Mouse (Mus musculus): ENCODE measurements around the gene Hnf4a. TPM values are rescaled to one million over a fixed set of nuclear protein-coding genes. Genes with fewer than 3 reads are reported as not detected.

Gene Hnf4a
- polyA plus RNA-seq, 1 experiment from 2014 or later = not detected

- WGBS = 71% methylated on average over 13 of the region's 13 CpGs
- Histone ChIP-seq H3K9ac (replicated peaks) (no peak overlapping the region), H3K27me3 (peaks cover 3% of the 10 kb centered on the region; the same call in 1 of the 2 replicates), H3K9me3 (no peaks in the 10 kb centered on the region), H3K4me2 (replicated peaks) (no peak overlapping the region), H3K36me3 (no peaks in the 10 kb centered on the region), H3K4me1 (replicated peaks) (peaks cover 11% of the 10 kb centered on the region; the same call in 1 of the 2 replicates), H3K4me3 (replicated peaks) (no peak overlapping the region), H3K27ac (no peak overlapping the region)
- ATAC-seq = no peak
Observed at GRCm38 (mm10) chr2:163539321-163540040, 32.9 kb downstream of the Hnf4a start.

- peaks cover 6% of the 10 kb centered on the region; the same call in 1 of the 2 replicates for H3K4me1 ChIP-seq (replicated peaks)
- H3K4me3 ChIP-seq (replicated peaks) = no peak overlapping the region
- 82% methylated on average over 9 of the region's 9 CpGs for WGBS
- H3K27ac ChIP-seq = no peak overlapping the region
- no peaks in the 10 kb centered on the region for H3K9me3 ChIP-seq
- no peak overlapping the region for H3K9ac ChIP-seq (replicated peaks)
- H3K27me3 ChIP-seq = 0 out of 2 replicates have a peak, but pooled peaks cover 3% of the 10 kb centered on the region
- H3K36me3 ChIP-seq = no peaks in the 10 kb centered on the region
- ATAC-seq = no peak
- no peak overlapping the region for H3K4me2 ChIP-seq (replicated peaks)
Observed at GRCm38 (mm10) chr2:163540231-163541117, 33.9 kb downstream of the Hnf4a start.

- peaks cover 2% of the 10 kb centered on the region; the same call in 1 of the 2 replicates for H3K4me1 ChIP-seq (replicated peaks)
- H3K27ac ChIP-seq = no peak overlapping the region
- H3K9ac ChIP-seq (replicated peaks) = no peak overlapping the region
- ATAC-seq = no peak
- H3K27me3 ChIP-seq = no peaks in the 10 kb centered on the region
- no peak overlapping the region for H3K4me3 ChIP-seq (replicated peaks)
- 82% methylated on average over 10 of the region's 10 CpGs for WGBS
- H3K36me3 ChIP-seq = no peaks in the 10 kb centered on the region
- H3K4me2 ChIP-seq (replicated peaks) = no peak overlapping the region
- no peaks in the 10 kb centered on the region for H3K9me3 ChIP-seq
Observed at GRCm38 (mm10) chr2:163541568-163542182, 35.1 kb downstream of the Hnf4a start.

- H3K9ac ChIP-seq (replicated peaks) = no peak overlapping the region
- WGBS = 90% methylated on average over 10 of the region's 10 CpGs
- H3K4me1 ChIP-seq (replicated peaks) = no peaks in the 10 kb centered on the region
- no peaks in the 10 kb centered on the region for H3K36me3 ChIP-seq
- H3K4me2 ChIP-seq (replicated peaks) = no peak overlapping the region
- H3K27ac ChIP-seq = no peak overlapping the region
- no peak overlapping the region for H3K4me3 ChIP-seq (replicated peaks)
- no peaks in the 10 kb centered on the region for H3K27me3 ChIP-seq
- no peak for ATAC-seq
- no peaks in the 10 kb centered on the region for H3K9me3 ChIP-seq
Observed at GRCm38 (mm10) chr2:163542674-163543073, 36.1 kb downstream of the Hnf4a start.

GRCm38 (mm10) chr2:163546623-163547318 is 40.2 kb downstream of the Hnf4a start:
- H3K27me3 ChIP-seq = no peaks in the 10 kb centered on the region
- no peak for ATAC-seq

GRCm38 (mm10) chr2:163548822-163549221 is 42.2 kb downstream of the Hnf4a start:
- no peak for ATAC-seq
- no peak overlapping the region for H3K9ac ChIP-seq (replicated peaks)
- WGBS = 82% methylated on average over 6 of the region's 6 CpGs
- H3K36me3 ChIP-seq = no peaks in the 10 kb centered on the region
- no peaks in the 10 kb centered on the region for H3K27me3 ChIP-seq
- H3K9me3 ChIP-seq = no peaks in the 10 kb centered on the region
- no peak overlapping the region for H3K27ac ChIP-seq
- no peak overlapping the region for H3K4me2 ChIP-seq (replicated peaks)
- H3K4me1 ChIP-seq (replicated peaks) = no peaks in the 10 kb centered on the region
- H3K4me3 ChIP-seq (replicated peaks) = no peak overlapping the region

More at GRCm38 (mm10) chr2:163546623-163547318, 40.2 kb downstream of the Hnf4a start:
- Histone ChIP-seq H3K9ac (replicated peaks) (no peak overlapping the region), H3K27ac (no peak overlapping the region), H3K4me3 (replicated peaks) (no peak overlapping the region), H3K4me2 (replicated peaks) (no peak overlapping the region), H3K9me3 (no peaks in the 10 kb centered on the region), H3K36me3 (no peaks in the 10 kb centered on the region), H3K4me1 (replicated peaks) (no peaks in the 10 kb centered on the region)
- 83% methylated on average over 14 of the region's 14 CpGs for WGBS

GRCm38 (mm10) chr2:163549786-163550185 is 43.2 kb downstream of the Hnf4a start:
- H3K27me3 ChIP-seq = no peaks in the 10 kb centered on the region
- no peaks in the 10 kb centered on the region for H3K4me1 ChIP-seq (replicated peaks)
- no peaks in the 10 kb centered on the region for H3K9me3 ChIP-seq
- H3K9ac ChIP-seq (replicated peaks) = no peak overlapping the region
- H3K36me3 ChIP-seq = no peaks in the 10 kb centered on the region
- WGBS = 42% methylated on average over 6 of the region's 6 CpGs
- ATAC-seq = no peak
- no peak overlapping the region for H3K4me3 ChIP-seq (replicated peaks)
- H3K4me2 ChIP-seq (replicated peaks) = no peak overlapping the region
- no peak overlapping the region for H3K27ac ChIP-seq

- H3K4me1 ChIP-seq (replicated peaks) = no peaks in the 10 kb centered on the region
- WGBS = 85% methylated on average over 8 of the region's 8 CpGs
- H3K4me3 ChIP-seq (replicated peaks) = no peak overlapping the region
- no peaks in the 10 kb centered on the region for H3K27me3 ChIP-seq
- H3K9ac ChIP-seq (replicated peaks) = no peak overlapping the region
- H3K9me3 ChIP-seq = no peaks in the 10 kb centered on the region
- ATAC-seq = no peak
- no peaks in the 10 kb centered on the region for H3K36me3 ChIP-seq
- H3K27ac ChIP-seq = no peak overlapping the region
- H3K4me2 ChIP-seq (replicated peaks) = no peak overlapping the region
Observed at GRCm38 (mm10) chr2:163552518-163552929, 45.9 kb downstream of the Hnf4a start.

- Histone ChIP-seq H3K27ac (no peak overlapping the region), H3K9ac (replicated peaks) (no peak overlapping the region), H3K4me3 (replicated peaks) (no peak overlapping the region), H3K4me1 (replicated peaks) (no peaks in the 10 kb centered on the region), H3K4me2 (replicated peaks) (no peak overlapping the region), H3K36me3 (no peaks in the 10 kb centered on the region), H3K27me3 (no peaks in the 10 kb centered on the region), H3K9me3 (no peaks in the 10 kb centered on the region)
- 83% methylated on average over 4 of the region's 4 CpGs for WGBS
- ATAC-seq = no peak
Observed at GRCm38 (mm10) chr2:163554425-163554982, 47.9 kb downstream of the Hnf4a start.

- 83% methylated on average over 6 of the region's 6 CpGs for WGBS
- H3K4me1 ChIP-seq (replicated peaks) = no peaks in the 10 kb centered on the region
- no peak overlapping the region for H3K27ac ChIP-seq
- ATAC-seq = no peak
- H3K36me3 ChIP-seq = no peaks in the 10 kb centered on the region
- no peak overlapping the region for H3K4me2 ChIP-seq (replicated peaks)
- no peak overlapping the region for H3K4me3 ChIP-seq (replicated peaks)
- no peak overlapping the region for H3K9ac ChIP-seq (replicated peaks)
- no peaks in the 10 kb centered on the region for H3K9me3 ChIP-seq
- H3K27me3 ChIP-seq = no peaks in the 10 kb centered on the region
Observed at GRCm38 (mm10) chr2:163554996-163555395, 48.4 kb downstream of the Hnf4a start.

- ATAC-seq = no peak
- no peaks in the 10 kb centered on the region for H3K27me3 ChIP-seq
- no peak overlapping the region for H3K27ac ChIP-seq
- H3K9ac ChIP-seq (replicated peaks) = no peak overlapping the region
- no peaks in the 10 kb centered on the region for H3K4me1 ChIP-seq (replicated peaks)
- no peak overlapping the region for H3K4me2 ChIP-seq (replicated peaks)
- no peak overlapping the region for H3K4me3 ChIP-seq (replicated peaks)
- 81% methylated on average over 13 of the region's 13 CpGs for WGBS
- no peaks in the 10 kb centered on the region for H3K9me3 ChIP-seq
- H3K36me3 ChIP-seq = no peaks in the 10 kb centered on the region
Observed at GRCm38 (mm10) chr2:163555417-163555816, 48.8 kb downstream of the Hnf4a start.
